ENCODE assay signal across 9 mouse cellular contexts in genomic region chr16:25528313-25528712, GRCm38 (mm10).
"Had no signal": no experiment of that assay in that cellular context is flagged by ENCODE, and none has a peak within 500 bp of the region (broad histone marks: within the 10 kb centered on the region; RNA-seq: fewer than 3 reads in every experiment).

No protein-coding gene starts in this region.

- DNase-seq: kidney, adult 8-10 months; kidney, postnatal 25 days; left cerebral cortex, postnatal 4 days; lung, adult 18-20 months; lung, postnatal 36 days; spleen, adult 18-20 months; thymus, adult 2 months; thymus, postnatal 36 days had no signal

- ATAC-seq: midbrain, embryonic 15.5 days had no signal
